Comparison of ENCODE assay signal across 12 mouse cellular contexts in the genomic region with DNA sequence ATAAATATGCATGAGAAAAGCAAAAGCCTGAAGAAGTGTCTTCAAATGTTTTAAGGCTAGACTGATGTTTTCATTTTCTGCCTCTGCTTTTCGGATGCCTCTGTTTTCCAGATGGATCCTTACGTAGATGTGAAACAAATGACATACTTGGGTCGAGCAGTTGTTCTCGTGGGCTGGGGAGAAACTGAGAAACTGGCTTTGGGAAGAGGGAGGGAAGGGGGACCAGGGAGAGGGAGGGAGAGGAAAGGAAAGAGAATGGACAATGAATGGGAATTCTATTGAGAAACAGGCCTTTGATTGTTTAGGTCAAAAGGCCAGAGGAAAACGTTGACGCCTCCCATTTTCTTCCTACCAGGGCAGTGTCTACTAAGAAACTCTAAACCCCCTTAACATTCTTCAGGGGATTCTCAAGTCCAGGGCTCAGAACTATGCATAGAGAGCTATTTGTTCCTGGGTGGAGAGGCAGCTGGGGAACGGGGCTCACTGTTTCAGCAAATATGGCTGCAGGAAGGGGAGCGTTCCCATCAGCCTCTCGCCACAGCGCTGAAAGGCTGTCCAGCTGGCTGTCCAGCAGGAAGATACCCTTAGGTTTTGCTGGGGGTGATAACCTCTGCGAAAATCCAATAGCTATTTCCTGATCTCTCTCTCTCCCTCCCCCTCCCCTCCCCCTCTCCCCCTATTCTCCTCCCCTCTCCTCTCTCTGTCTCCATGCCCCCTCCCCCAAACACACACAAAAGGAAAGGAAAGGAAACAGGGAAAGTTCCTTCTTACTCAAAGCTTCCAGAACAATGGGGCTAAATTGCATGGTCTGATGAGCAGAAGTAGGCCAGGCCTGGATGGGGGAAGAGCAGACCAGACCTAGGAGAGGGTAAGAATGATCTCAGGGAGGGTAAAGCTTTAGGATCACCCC. TPM values are rescaled to one million over a fixed set of nuclear protein-coding genes. Genes with fewer than 3 reads are reported as not detected.
DNase-seq lines count a peak whose midpoint lies in the region; ATAC-seq and TF ChIP-seq lines count a peak whose summit lies in the region.
"Had no signal": no experiment of that assay in that cellular context is flagged by ENCODE, and none has a peak within 500 bp of the region (broad histone marks: within the 10 kb centered on the region; RNA-seq: fewer than 3 reads in every experiment).

No protein-coding gene starts in this region.

- intact Hi-C loops in gastrocnemius, adult 2 months (cut with DNase I) = no loop called here

- H3K9me3 ChIP-seq in hindbrain, embryonic 10.5 days = no peaks in the 10 kb centered on the region
- no peaks in the 10 kb centered on the region for H3K9me3 ChIP-seq in hindbrain, postnatal 0 days (ENCODE audit: low read length)
- H3K9me3 ChIP-seq in forebrain, embryonic 13.5 days (replicated peaks) = no peaks in the 10 kb centered on the region
- H3K9me3 ChIP-seq in midbrain, embryonic 15.5 days = no peaks in the 10 kb centered on the region

- H3K4me1 ChIP-seq in hindbrain, embryonic 10.5 days (replicated peaks) = peaks cover 55% of the 10 kb centered on the region
- H3K4me1 ChIP-seq in hindbrain, postnatal 0 days (ENCODE audit: insufficient read depth, low read length) = no peaks in the 10 kb centered on the region
- H3K4me1 ChIP-seq in forebrain, embryonic 13.5 days = peaks cover 23% of the 10 kb centered on the region
- peaks cover 10% of the 10 kb centered on the region; the same call in 1 of the 2 replicates for H3K4me1 ChIP-seq in midbrain, embryonic 15.5 days

- peak overlapping the region; percentile 92 for H3K27ac ChIP-seq in hindbrain, embryonic 10.5 days
- H3K27ac ChIP-seq in hindbrain, postnatal 0 days = no peak overlapping the region
- peak overlapping the region; percentile 80 for H3K27ac ChIP-seq in forebrain, embryonic 13.5 days
- 0 out of 2 replicates have a peak overlapping the region, but pooled peaks have one; percentile 41 for H3K27ac ChIP-seq in midbrain, embryonic 15.5 days
- H3K27ac ChIP-seq in gastrocnemius, adult 2 months = no peak overlapping the region
- H3K27ac ChIP-seq: kidney, postnatal 0 days; macrophage had no signal

- H3K9ac ChIP-seq in hindbrain, postnatal 0 days (replicated peaks; ENCODE audit: low read length) = no peak overlapping the region
- no peak overlapping the region for H3K9ac ChIP-seq in forebrain, embryonic 13.5 days
- no peak overlapping the region for H3K9ac ChIP-seq in midbrain, embryonic 15.5 days

- ATAC-seq in hindbrain, postnatal 0 days = no peak
- peak; percentile 80; the same call in 1 of the 2 replicates for ATAC-seq in forebrain, embryonic 13.5 days
- no peak for ATAC-seq in midbrain, embryonic 15.5 days (replicated peaks)

- WGBS in hindbrain, embryonic 10.5 days = 12% methylated on average over 11 of the region's 11 CpGs
- WGBS in hindbrain, postnatal 0 days = 19% methylated on average over 11 of the region's 11 CpGs
- WGBS in forebrain, embryonic 13.5 days = 7% methylated on average over 11 of the region's 11 CpGs
- 9% methylated on average over 11 of the region's 11 CpGs for WGBS in midbrain, embryonic 15.5 days

- no peaks in the 10 kb centered on the region for H3K27me3 ChIP-seq in hindbrain, embryonic 10.5 days (ENCODE audit: insufficient read depth, poor library complexity, severe bottlenecking)
- H3K27me3 ChIP-seq in hindbrain, postnatal 0 days (ENCODE audit: insufficient read depth, low read length) = no peaks in the 10 kb centered on the region
- no peaks in the 10 kb centered on the region for H3K27me3 ChIP-seq in forebrain, embryonic 13.5 days
- H3K27me3 ChIP-seq in midbrain, embryonic 15.5 days (replicated peaks) = no peaks in the 10 kb centered on the region

- H3K4me2 ChIP-seq in hindbrain, postnatal 0 days (ENCODE audit: low read depth, low read length) = no peak overlapping the region
- H3K4me2 ChIP-seq in forebrain, embryonic 13.5 days = peak overlapping the region; percentile 15; the same call in 1 of the 2 replicates
- no peak overlapping the region for H3K4me2 ChIP-seq in midbrain, embryonic 15.5 days

- no peaks in the 10 kb centered on the region for H3K36me3 ChIP-seq in hindbrain, embryonic 10.5 days
- H3K36me3 ChIP-seq in hindbrain, postnatal 0 days (ENCODE audit: insufficient read depth, low read length) = no peaks in the 10 kb centered on the region
- no peaks in the 10 kb centered on the region for H3K36me3 ChIP-seq in forebrain, embryonic 13.5 days (ENCODE audit: poor library complexity, severe bottlenecking)
- H3K36me3 ChIP-seq in midbrain, embryonic 15.5 days (replicated peaks) = no peaks in the 10 kb centered on the region

- DNase-seq in hindbrain, embryonic 10.5 days (ENCODE audit: low spot score) = peak; percentile 81
- DNase-seq in hindbrain, postnatal 0 days (ENCODE audit: low spot score) = no peak
- DNase-seq in brain, adult 2 months (ENCODE audit: low read depth, low spot score) = peak; percentile 39
- DNase-seq in gastrocnemius, adult 2 months = no peak
- no peak for DNase-seq in ovary, postnatal 14 days (ENCODE audit: low spot score)
- no peak for DNase-seq in cerebellum, adult 9-11 months

- peak overlapping the region; percentile 29 for H3K4me3 ChIP-seq in hindbrain, embryonic 10.5 days
- H3K4me3 ChIP-seq in hindbrain, postnatal 0 days (ENCODE audit: low read length) = no peak overlapping the region
- H3K4me3 ChIP-seq in forebrain, embryonic 13.5 days = no peak overlapping the region
- no peak overlapping the region for H3K4me3 ChIP-seq in midbrain, embryonic 15.5 days
- H3K4me3 ChIP-seq in gastrocnemius, adult 2 months = no peak overlapping the region

- TF ChIP-seq CTCF in hindbrain, postnatal 0 days (IDR thresholded peaks at IDR 0.05; ENCODE audit: low read depth) = no peak
- TF ChIP-seq CTCF in gastrocnemius, adult 2 months (IDR thresholded peaks at IDR 0.05) = no peak

RNA-seq across cellular contexts. Expression of gene Gpam, which starts 16.6 kb away (rescaled TPM):
- 20.1 and 20.5 TPM in 2 replicates for polyA plus RNA-seq in hindbrain, embryonic 10.5 days (2016; fragmentation: Nextera tagmentation; extraction: Ambion mirVana)
- total RNA-seq in hindbrain, postnatal 0 days (2014; rRNA removed) = 84.2 and 85.1 TPM in 2 replicates
- 20.7 and 20.9 TPM in 2 replicates for polyA plus RNA-seq in hindbrain, postnatal 0 days (2015; fragmentation: Nextera tagmentation; extraction: Ambion mirVana)
- 14.1 and 17.6 TPM in 2 replicates for polyA plus RNA-seq in forebrain, embryonic 13.5 days (2015; fragmentation: Nextera tagmentation; extraction: Ambion mirVana)
- 24.6 and 25.8 TPM in 2 replicates for polyA plus RNA-seq in midbrain, embryonic 15.5 days (2015; fragmentation: Nextera tagmentation; extraction: Ambion mirVana)
- total RNA-seq in gastrocnemius, adult 2 months (2021) = 100 to 1,000 TPM in 1 of 2 experiments, 10 to 100 TPM in 1; 69.0 to 124 TPM

RNA-seq across cellular contexts. Expression of gene Tectb, which starts 36.9 kb away (rescaled TPM):
- not detected in 2 replicates for polyA plus RNA-seq in hindbrain, embryonic 10.5 days (2016; fragmentation: Nextera tagmentation; extraction: Ambion mirVana)
- 0.10 TPM in 1 of 2 replicates, not detected in the other for total RNA-seq in hindbrain, postnatal 0 days (2014; rRNA removed)
- 0.10 and 0.13 TPM in 2 replicates for polyA plus RNA-seq in hindbrain, postnatal 0 days (2015; fragmentation: Nextera tagmentation; extraction: Ambion mirVana)
- 0.13 TPM in 1 of 2 replicates, not detected in the other for polyA plus RNA-seq in forebrain, embryonic 13.5 days (2015; fragmentation: Nextera tagmentation; extraction: Ambion mirVana)
- polyA plus RNA-seq in midbrain, embryonic 15.5 days (2015; fragmentation: Nextera tagmentation; extraction: Ambion mirVana) = 0.22 and 0.46 TPM in 2 replicates
- total RNA-seq in gastrocnemius, adult 2 months (2021) = not detected
- polyA plus RNA-seq: heart, embryonic 14.5 days; limb, embryonic 11.5 days; macrophage had no signal

Comparison
In these comparisons a context has a peak if more than half of its experiments do, and no peak if none do; other contexts are left out.
1. DNase-seq: peak in hindbrain, embryonic 10.5 days (single experiment) and brain, adult 2 months (single experiment); none in hindbrain, postnatal 0 days (single experiment), gastrocnemius, adult 2 months (single experiment), ovary, postnatal 14 days (single experiment) and cerebellum, adult 9-11 months (single experiment).
2. H3K27ac ChIP-seq: peak in hindbrain, embryonic 10.5 days (single experiment), forebrain, embryonic 13.5 days (single experiment) and midbrain, embryonic 15.5 days (single experiment); none in hindbrain, postnatal 0 days (single experiment) and gastrocnemius, adult 2 months (single experiment).